8 mouse cellular contexts compared by ENCODE assay signal in the genomic region with DNA sequence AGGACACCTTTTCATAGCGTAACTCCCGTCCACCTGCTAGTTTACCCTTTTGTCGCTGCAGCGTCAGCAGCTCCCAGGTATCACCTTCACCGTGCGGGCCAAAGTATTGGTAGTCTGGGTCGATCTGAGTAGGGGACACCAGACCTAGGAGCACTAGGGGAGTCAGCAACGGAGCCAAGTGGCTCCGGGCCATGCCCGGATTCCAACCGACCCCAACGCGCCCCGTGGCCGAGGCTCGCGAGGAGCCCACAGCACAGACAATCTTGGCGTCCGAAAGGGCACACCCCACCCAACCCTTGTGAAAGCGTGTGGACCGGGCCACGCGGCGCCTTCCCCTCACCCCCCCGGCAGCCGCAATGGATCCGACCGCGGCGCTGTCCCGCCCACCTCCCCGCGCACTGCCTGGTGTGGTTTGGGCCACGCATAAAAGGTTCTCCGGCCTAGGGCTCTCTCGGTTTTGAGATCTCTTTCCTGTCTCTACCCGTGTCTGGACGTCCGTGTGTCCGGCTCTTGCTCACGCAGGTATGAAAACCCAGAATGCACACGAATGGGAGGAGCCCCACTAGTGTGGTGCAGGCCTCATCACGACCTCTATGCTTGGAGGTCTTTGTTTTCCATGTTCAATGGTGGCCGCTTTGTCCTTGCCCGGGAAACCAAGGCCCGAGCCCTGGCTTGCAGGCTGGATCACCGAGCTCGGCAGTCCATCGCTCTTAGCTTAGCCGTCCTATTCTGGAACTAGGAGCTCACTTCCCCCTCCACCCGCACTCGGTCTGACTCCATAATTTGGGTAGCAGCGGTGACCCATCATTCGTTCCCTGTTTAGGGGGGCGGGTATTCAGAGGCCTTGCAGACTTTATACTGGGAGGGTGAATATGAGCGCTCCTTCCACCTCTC. TPM values are rescaled to one million over a fixed set of nuclear protein-coding genes. Genes with fewer than 3 reads are reported as not detected.
A peak's percentile ranks its signal among the peaks of the same experiment; 100 is the strongest.
DNase-seq lines count a peak whose midpoint lies in the region; ATAC-seq and TF ChIP-seq lines count a peak whose summit lies in the region.

A gene (minus strand): TSS at position 193 of the 894 bp plus-strand sequence.
A gene (plus strand): TSS at position 347 of the 894 bp plus-strand sequence.
A gene (minus strand): TSS at position 527 of the 894 bp plus-strand sequence.

- intact Hi-C loops in heart, postnatal 10 days (cut with DNase I), result no loop called here

- peak within 1 kb of the TSS; percentile 78 for H3K4me3 ChIP-seq in G1E (ENCODE audit: low read depth, low read length)
- peak within 1 kb of the TSS; percentile 69 for H3K4me3 ChIP-seq in forebrain, embryonic 13.5 days
- H3K4me3 ChIP-seq in liver, postnatal 0 days (ENCODE audit: low read depth, low read length), result peak within 1 kb of the TSS; percentile 83
- peak within 1 kb of the TSS; percentile 80 for H3K4me3 ChIP-seq in neural tube, embryonic 12.5 days

- H3K9ac ChIP-seq in forebrain, embryonic 13.5 days, result peak within 1 kb of the TSS; percentile 90
- H3K9ac ChIP-seq in liver, postnatal 0 days (replicated peaks), result peak within 1 kb of the TSS; percentile 91
- H3K9ac ChIP-seq in neural tube, embryonic 12.5 days, result peak within 1 kb of the TSS; percentile 96

- H3K4me2 ChIP-seq in forebrain, embryonic 13.5 days, result peak within 1 kb of the TSS; percentile 88
- H3K4me2 ChIP-seq in liver, postnatal 0 days (ENCODE audit: low read depth, low read length), result peak within 1 kb of the TSS; percentile 96
- peak within 1 kb of the TSS; percentile 91 for H3K4me2 ChIP-seq in neural tube, embryonic 12.5 days (replicated peaks)

- peak within 1 kb of the TSS; percentile 76 for H3K27ac ChIP-seq in forebrain, embryonic 13.5 days
- H3K27ac ChIP-seq in liver, postnatal 0 days (ENCODE audit: low read depth), result peak within 1 kb of the TSS; percentile 98
- peak within 1 kb of the TSS; percentile 50 for H3K27ac ChIP-seq in neural tube, embryonic 12.5 days

- TF ChIP-seq CTCF in G1E (IDR thresholded peaks at IDR 0.05; ENCODE audit: low read depth, low read length), result no peak
- no peak for TF ChIP-seq CTCF in liver, postnatal 0 days (IDR thresholded peaks at IDR 0.05; ENCODE audit: low read depth)

- no peak for DNase-seq in G1E (ENCODE audit: low spot score)
- peak; percentile 84 for DNase-seq in c-Kit-positive CD71-positive TER-119-positive erythroid progenitor cells, embryonic 14.5 days (ENCODE audit: low spot score)
- DNase-seq in heart, postnatal 10 days, result peak; percentile 84 to 85
- peak; percentile 80 to 88 for DNase-seq in kidney, postnatal 36 days
- peak; percentile 92 for DNase-seq in liver, postnatal 0 days
- peak; percentile 66 to 70 for DNase-seq in thymus, postnatal 36 days

- ATAC-seq in G1E (ENCODE audit: extremely low read depth, insufficient number of reproducible peaks, low FRiP score, poor library complexity, severe bottlenecking), result no peak
- peak; percentile 76 for ATAC-seq in forebrain, embryonic 13.5 days
- peak; percentile 64 for ATAC-seq in liver, postnatal 0 days
- ATAC-seq in neural tube, embryonic 12.5 days (ENCODE audit: low FRiP score, low read depth), result peak; percentile 74

- peaks cover 54% of the 10 kb centered on the region for H3K36me3 ChIP-seq in G1E (replicated peaks)
- H3K36me3 ChIP-seq in forebrain, embryonic 13.5 days (ENCODE audit: poor library complexity, severe bottlenecking), result peaks cover 38% of the 10 kb centered on the region
- peaks cover 33% of the 10 kb centered on the region for H3K36me3 ChIP-seq in liver, postnatal 0 days (replicated peaks; ENCODE audit: insufficient read depth, low read length)
- peaks cover 36% of the 10 kb centered on the region for H3K36me3 ChIP-seq in neural tube, embryonic 12.5 days

- peaks cover 86% of the 10 kb centered on the region for H3K4me1 ChIP-seq in G1E (ENCODE audit: insufficient read depth, low read depth, low read length)
- peaks cover 41% of the 10 kb centered on the region for H3K4me1 ChIP-seq in forebrain, embryonic 13.5 days
- peaks cover 52% of the 10 kb centered on the region for H3K4me1 ChIP-seq in liver, postnatal 0 days (ENCODE audit: insufficient read depth)
- peaks cover 26% of the 10 kb centered on the region for H3K4me1 ChIP-seq in neural tube, embryonic 12.5 days

- no peaks in the 10 kb centered on the region for H3K27me3 ChIP-seq in G1E (ENCODE audit: insufficient read depth, low read length)
- no peaks in the 10 kb centered on the region for H3K27me3 ChIP-seq in forebrain, embryonic 13.5 days
- no peaks in the 10 kb centered on the region for H3K27me3 ChIP-seq in liver, postnatal 0 days (ENCODE audit: insufficient read depth, low read length)
- no peaks in the 10 kb centered on the region for H3K27me3 ChIP-seq in neural tube, embryonic 12.5 days (replicated peaks)

- WGBS in forebrain, embryonic 13.5 days, result under 1% methylated on average over 56 of the region's 56 CpGs
- under 1% methylated on average over 56 of the region's 56 CpGs for WGBS in liver, postnatal 0 days (ENCODE audit: insufficient replicate concordance)
- under 1% methylated on average over 56 of the region's 56 CpGs for WGBS in neural tube, embryonic 12.5 days

- H3K9me3 ChIP-seq in G1E (replicated peaks), result no peaks in the 10 kb centered on the region
- H3K9me3 ChIP-seq in forebrain, embryonic 13.5 days (replicated peaks), result no peaks in the 10 kb centered on the region
- H3K9me3 ChIP-seq in liver, postnatal 0 days (ENCODE audit: low read length), result no peaks in the 10 kb centered on the region
- H3K9me3 ChIP-seq in neural tube, embryonic 12.5 days, result no peaks in the 10 kb centered on the region

- TF ChIP-seq EP300 in liver, postnatal 0 days (IDR thresholded peaks at IDR 0.05; ENCODE audit: low read depth), result peak; percentile 48; the same call in 1 of the 2 replicates

RNA-seq across cellular contexts. Expression of the first gene that starts in this region (rescaled TPM):
- not detected in 2 replicates for total RNA-seq in G1E (2014; fragmentation: Nextera tagmentation)
- total RNA-seq in G1E (2017), result not detected in 2 replicates
- not detected in 2 replicates for polyA plus RNA-seq in G1E (2012)
- not detected in 2 replicates for polyA plus RNA-seq in forebrain, embryonic 13.5 days (2015; fragmentation: Nextera tagmentation; extraction: Ambion mirVana)
- 1 to 10 TPM in 1 of 2 experiments, not detected in 1; 1.6 TPM for total RNA-seq in heart, postnatal 10 days (2021)
- polyA plus RNA-seq in liver, postnatal 0 days (2015; fragmentation: Nextera tagmentation; extraction: Ambion mirVana), result 0.89 TPM in 1 of 2 replicates, not detected in the other
- not detected in 2 replicates for polyA plus RNA-seq in neural tube, embryonic 12.5 days (2016; fragmentation: Nextera tagmentation; extraction: Ambion mirVana)

RNA-seq across cellular contexts. Expression of the second gene that starts in this region (rescaled TPM):
- total RNA-seq in G1E (2014; fragmentation: Nextera tagmentation) (134 and 185 TPM in 2 replicates), G1E (2017) (299 and 388 TPM in 2 replicates)
- polyA plus RNA-seq in G1E (2012), result 19.6 and 86.4 TPM in 2 replicates
- 1,640 and 1,662 TPM in 2 replicates for polyA plus RNA-seq in forebrain, embryonic 13.5 days (2015; fragmentation: Nextera tagmentation; extraction: Ambion mirVana)
- 100 to 1,000 TPM; 689 to 769 TPM for total RNA-seq in heart, postnatal 10 days (2021)
- 780 and 831 TPM in 2 replicates for polyA plus RNA-seq in liver, postnatal 0 days (2015; fragmentation: Nextera tagmentation; extraction: Ambion mirVana)
- 1,247 and 1,331 TPM in 2 replicates for polyA plus RNA-seq in neural tube, embryonic 12.5 days (2016; fragmentation: Nextera tagmentation; extraction: Ambion mirVana)

RNA-seq across cellular contexts. Expression of the third gene that starts in this region (rescaled TPM):
- total RNA-seq in G1E (2014; fragmentation: Nextera tagmentation) (162 and 174 TPM in 2 replicates), G1E (2017) (94.1 and 132 TPM in 2 replicates)
- 477 and 636 TPM in 2 replicates for polyA plus RNA-seq in G1E (2012)
- polyA plus RNA-seq in forebrain, embryonic 13.5 days (2015; fragmentation: Nextera tagmentation; extraction: Ambion mirVana), result 119 and 124 TPM in 2 replicates
- total RNA-seq in heart, postnatal 10 days (2021), result 10 to 100 TPM; 53.4 to 55.4 TPM
- 67.1 and 70.8 TPM in 2 replicates for polyA plus RNA-seq in liver, postnatal 0 days (2015; fragmentation: Nextera tagmentation; extraction: Ambion mirVana)
- 78.4 and 85.2 TPM in 2 replicates for polyA plus RNA-seq in neural tube, embryonic 12.5 days (2016; fragmentation: Nextera tagmentation; extraction: Ambion mirVana)
